Mouse (Mus musculus): ENCODE measurements around the gene Xrcc6.

The Xrcc6 gene

DNA sequence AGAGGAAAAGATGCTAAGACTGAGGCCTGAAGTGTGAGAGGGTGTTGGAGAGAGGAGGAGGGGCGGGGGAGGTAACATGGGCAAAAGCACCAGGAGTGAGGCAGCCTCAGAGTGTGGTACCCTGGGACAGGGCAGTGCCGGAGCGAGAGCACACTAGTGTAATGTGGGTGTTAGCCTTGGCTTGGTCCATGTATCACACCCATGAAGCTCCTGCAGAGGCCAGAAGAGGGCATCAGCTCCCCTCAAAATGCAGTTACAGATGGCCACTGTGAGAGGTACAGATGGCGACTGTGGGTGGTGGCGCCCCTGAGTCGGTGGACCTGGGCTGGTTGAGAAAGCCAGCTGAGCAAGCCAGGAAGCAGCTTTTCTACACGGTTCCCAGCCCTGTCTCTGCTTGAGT is 93.5 kb downstream of the Xrcc6 start:
- DNase-seq (ENCODE audit: low spot score in 2 of 2): peak in 1 of 2 experiments; percentile 49

GRCm38 (mm10) chr15:82085606-82086005 is 98.0 kb downstream of the Xrcc6 start:
- no peak for DNase-seq (ENCODE audit: low spot score in 2 of 2)

DNA sequence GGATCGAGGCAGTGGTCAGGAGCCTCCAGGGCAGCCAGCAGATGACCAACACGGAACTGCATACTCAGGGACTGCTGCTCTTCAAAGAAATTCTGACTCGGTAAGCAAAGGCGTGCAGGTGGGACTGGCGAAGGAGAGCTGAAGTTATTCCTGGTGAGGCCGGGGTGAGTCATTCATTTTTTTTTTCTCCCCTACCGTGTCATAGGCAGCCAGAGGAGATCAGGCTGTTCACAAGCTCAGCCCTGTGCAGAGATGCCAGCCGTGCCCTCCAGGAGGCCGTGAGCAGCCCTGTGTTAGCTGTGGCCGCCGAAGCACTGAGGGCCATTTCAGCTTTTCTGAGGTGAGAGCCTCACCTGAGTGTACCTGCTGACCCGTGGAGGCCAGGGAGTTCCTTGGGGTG is 98.5 kb downstream of the Xrcc6 start:
- DNase-seq (ENCODE audit: low spot score in 2 of 2): no peak

- no peak for DNase-seq (ENCODE audit: low spot score in 2 of 2)
These were observed 99.6 kb downstream of the Xrcc6 start for GRCm38 (mm10) chr15:82087266-82087665.

Measured in spleen, postnatal 10 days (tissue).